Mouse (Mus musculus): Measurements from ENCODE around the gene Palm2.

DNA sequence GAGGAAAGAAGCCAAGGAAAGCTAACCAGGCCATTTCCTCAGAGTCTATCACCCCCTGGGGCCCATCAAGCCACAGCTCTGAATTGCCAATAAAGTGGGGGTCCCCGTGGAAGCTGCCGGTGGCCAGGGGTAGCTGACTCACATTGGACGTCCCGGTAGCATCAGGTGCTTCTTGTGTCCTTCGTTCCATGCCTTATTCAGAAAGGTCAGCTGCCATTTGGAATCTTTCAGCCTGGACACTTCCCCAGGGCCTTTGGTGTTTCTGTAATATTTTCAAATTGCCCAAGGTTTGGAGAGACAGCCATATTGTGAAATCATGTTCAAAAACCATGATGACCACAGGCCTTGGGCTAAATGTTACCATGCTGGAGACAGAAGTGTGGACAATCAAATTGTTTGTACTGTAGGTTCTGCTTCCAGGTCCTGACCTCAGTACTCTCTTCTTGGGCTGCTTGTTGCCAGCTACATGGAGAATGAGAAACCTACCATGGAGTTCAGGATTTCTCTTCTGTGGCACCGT, 151.3 kb downstream of the Palm2 start:
- TF ChIP-seq CTCF (conservative IDR thresholded peaks at IDR 0.05; ENCODE audit: low read length) (no peak), NANOG (IDR thresholded peaks at IDR 0.05; ENCODE audit: borderline replicate concordance, low read length) (no peak)

All from E14TG2a.4 (cell line).